Mouse (Mus musculus): ENCODE data around the gene Vipr2.

GRCm38 (mm10) chr12:116132909-116133308, 55.4 kb downstream of the Vipr2 start:
- TF ChIP-seq CTCF (IDR thresholded peaks at IDR 0.05; ENCODE audit: control insufficient read depth, insufficient read depth, insufficient read length) = no peak
- TF ChIP-seq USF1 (IDR thresholded peaks at IDR 0.05; ENCODE audit: low read depth) = no peak
- no peak for TF ChIP-seq MYOD1 (IDR thresholded peaks at IDR 0.05; ENCODE audit: control insufficient read depth, insufficient read length, low read depth)
- no peak for TF ChIP-seq MAX (IDR thresholded peaks at IDR 0.05)
- no peak for TF ChIP-seq FOSL1 (IDR thresholded peaks at IDR 0.05; ENCODE audit: insufficient read depth, low read length, poor library complexity, severe bottlenecking)
- no peak for TF ChIP-seq MYOG (IDR thresholded peaks at IDR 0.05; ENCODE audit: control insufficient read depth, extremely low read depth, insufficient read length)
- TF ChIP-seq CEBPB (IDR thresholded peaks at IDR 0.05; ENCODE audit: low read depth) = no peak

Measured in C2C12 (cell line).